ENCODE assay signal across 28 mouse cellular contexts in genomic region chr12:40097023-40097422, GRCm38 (mm10). TPM values are rescaled to one million over a fixed set of nuclear protein-coding genes. Genes with fewer than 3 reads are reported as not detected.
A peak's percentile ranks its signal among the peaks of the same experiment; 100 is the strongest.
DNase-seq lines count a peak whose midpoint lies in the region; ATAC-seq and TF ChIP-seq lines count a peak whose summit lies in the region.
"Had no signal": no experiment of that assay in that cellular context is flagged by ENCODE, and none has a peak within 500 bp of the region (broad histone marks: within the 10 kb centered on the region; RNA-seq: fewer than 3 reads in every experiment).

No protein-coding gene starts in this region.

- H3K4me2 ChIP-seq in liver, embryonic 11.5 days = no peak overlapping the region
- no peak overlapping the region for H3K4me2 ChIP-seq in intestine, embryonic 14.5 days (ENCODE audit: low read length)
- H3K4me2 ChIP-seq in intestine, embryonic 16.5 days (ENCODE audit: low read depth, low read length) = no peak overlapping the region
- H3K4me2 ChIP-seq: embryonic facial prominence, embryonic 13.5 days; embryonic facial prominence, embryonic 15.5 days; forebrain, embryonic 13.5 days; forebrain, embryonic 15.5 days had no signal

- ATAC-seq in liver, embryonic 11.5 days (replicated peaks; ENCODE audit: low FRiP score) = no peak
- ATAC-seq in intestine, embryonic 14.5 days (replicated peaks; ENCODE audit: low FRiP score, low TSS enrichment, low read depth) = peak; percentile 65; the same call in 1 of the 2 replicates
- ATAC-seq in intestine, embryonic 16.5 days = peak; percentile 93
- ATAC-seq: activated CD4-positive, CD25-positive, alpha-beta regulatory T cell, adult 4 months; CD4-positive, CD25-positive, alpha-beta regulatory T cell, adult 4 months; forebrain, embryonic 13.5 days; forebrain, embryonic 15.5 days; Patski had no signal

- intact Hi-C loops in left cerebral cortex, postnatal 14 days (cut with DNase I) = no loop called here

- H3K27me3 ChIP-seq in liver, adult 2 months (ENCODE audit: control insufficient read depth, insufficient read depth, low read length) = no peaks in the 10 kb centered on the region
- H3K27me3 ChIP-seq in liver, embryonic 11.5 days (replicated peaks; ENCODE audit: control insufficient read depth, insufficient read depth, low read length) = no peaks in the 10 kb centered on the region
- no peaks in the 10 kb centered on the region for H3K27me3 ChIP-seq in intestine, embryonic 14.5 days (replicated peaks; ENCODE audit: control insufficient read depth, insufficient read depth, low read length)
- no peaks in the 10 kb centered on the region for H3K27me3 ChIP-seq in intestine, embryonic 16.5 days (replicated peaks; ENCODE audit: control insufficient read depth, insufficient read depth, low read length)
- H3K27me3 ChIP-seq in small intestine, adult 2 months (ENCODE audit: control insufficient read depth, insufficient read depth, low read length) = no peaks in the 10 kb centered on the region
- no peaks in the 10 kb centered on the region for H3K27me3 ChIP-seq in kidney, adult 2 months (replicated peaks; ENCODE audit: control insufficient read depth, insufficient read depth, low read length)
- H3K27me3 ChIP-seq: CH12.LX; embryonic facial prominence, embryonic 13.5 days; embryonic facial prominence, embryonic 15.5 days; forebrain, embryonic 13.5 days; forebrain, embryonic 15.5 days; Patski had no signal

- WGBS in liver, adult 2 months = 23% methylated on average over 5 of the region's 5 CpGs
- 81% methylated on average over 5 of the region's 5 CpGs for WGBS in liver, embryonic 11.5 days
- WGBS in intestine, embryonic 14.5 days = 73% methylated on average over 5 of the region's 5 CpGs
- WGBS in intestine, embryonic 16.5 days = 58% methylated on average over 5 of the region's 5 CpGs
- 27% methylated on average over 5 of the region's 5 CpGs for WGBS in small intestine, adult 2 months
- 91% methylated on average over 5 of the region's 5 CpGs for WGBS in kidney, adult 2 months

- H3K9ac ChIP-seq in liver, adult 2 months (ENCODE audit: low read depth, low read length) = no peak overlapping the region
- no peak overlapping the region for H3K9ac ChIP-seq in liver, embryonic 11.5 days (ENCODE audit: low read depth, low read length)
- no peak overlapping the region for H3K9ac ChIP-seq in intestine, embryonic 14.5 days (ENCODE audit: low read length)
- H3K9ac ChIP-seq in intestine, embryonic 16.5 days (ENCODE audit: low read depth, low read length) = no peak overlapping the region
- H3K9ac ChIP-seq: embryonic facial prominence, embryonic 13.5 days; embryonic facial prominence, embryonic 15.5 days; forebrain, embryonic 13.5 days; forebrain, embryonic 15.5 days had no signal

- H3K79me2 ChIP-seq in liver, adult 2 months (ENCODE audit: control insufficient read depth, insufficient read depth, low read length) = no peaks in the 10 kb centered on the region

- H3K27ac ChIP-seq in liver, adult 2 months (replicated peaks; ENCODE audit: insufficient read depth, low read depth, low read length) = no peak overlapping the region
- no peak overlapping the region for H3K27ac ChIP-seq in liver, embryonic 11.5 days (ENCODE audit: low read depth, low read length)
- no peak overlapping the region for H3K27ac ChIP-seq in intestine, embryonic 14.5 days (ENCODE audit: low read depth)
- H3K27ac ChIP-seq in intestine, embryonic 16.5 days (ENCODE audit: low read length) = no peak overlapping the region
- peak overlapping the region; percentile 17; the same call in 1 of the 2 replicates for H3K27ac ChIP-seq in small intestine, adult 2 months (ENCODE audit: insufficient read depth, low read depth, low read length)
- H3K27ac ChIP-seq in kidney, adult 2 months (ENCODE audit: insufficient read depth, low read depth, low read length) = no peak overlapping the region
- H3K27ac ChIP-seq: embryonic facial prominence, embryonic 13.5 days; embryonic facial prominence, embryonic 15.5 days; forebrain, embryonic 13.5 days; forebrain, embryonic 15.5 days had no signal

- no peaks in the 10 kb centered on the region for H3K36me3 ChIP-seq in liver, adult 2 months (ENCODE audit: control insufficient read depth, insufficient read depth, low read length)
- no peaks in the 10 kb centered on the region for H3K36me3 ChIP-seq in liver, embryonic 11.5 days (ENCODE audit: control insufficient read depth, insufficient read depth, low read length)
- no peaks in the 10 kb centered on the region for H3K36me3 ChIP-seq in intestine, embryonic 14.5 days (ENCODE audit: control insufficient read depth, insufficient read depth, low read length)
- no peaks in the 10 kb centered on the region for H3K36me3 ChIP-seq in intestine, embryonic 16.5 days (ENCODE audit: control insufficient read depth, insufficient read depth, low read length)
- 0 out of 2 replicates have a peak, but pooled peaks cover 2% of the 10 kb centered on the region for H3K36me3 ChIP-seq in small intestine, adult 2 months (ENCODE audit: control insufficient read depth, insufficient read depth, low read length)
- no peaks in the 10 kb centered on the region for H3K36me3 ChIP-seq in kidney, adult 2 months (ENCODE audit: control insufficient read depth, insufficient read depth, low read length)
- H3K36me3 ChIP-seq: embryonic facial prominence, embryonic 13.5 days; embryonic facial prominence, embryonic 15.5 days; forebrain, embryonic 15.5 days; G1E had no signal

- no peak for TF ChIP-seq CTCF in liver, adult 2 months (IDR thresholded peaks at IDR 0.05; ENCODE audit: low read depth, low read length)
- no peak for TF ChIP-seq CTCF in small intestine, adult 2 months (IDR thresholded peaks at IDR 0.05; ENCODE audit: extremely low read depth, insufficient read length, insufficient replicate concordance, low read depth, low read length)
- TF ChIP-seq CTCF in kidney, adult 2 months (conservative IDR thresholded peaks at IDR 0.05; ENCODE audit: insufficient read depth, insufficient read length, low read depth, low read length) = no peak

- H3K9me3 ChIP-seq in liver, embryonic 11.5 days (ENCODE audit: control insufficient read depth, low read length) = no peaks in the 10 kb centered on the region
- H3K9me3 ChIP-seq in intestine, embryonic 14.5 days (ENCODE audit: control insufficient read depth, low read length) = no peaks in the 10 kb centered on the region
- no peaks in the 10 kb centered on the region for H3K9me3 ChIP-seq in intestine, embryonic 16.5 days (ENCODE audit: control insufficient read depth, low read length)
- H3K9me3 ChIP-seq: embryonic facial prominence, embryonic 13.5 days; embryonic facial prominence, embryonic 15.5 days; forebrain, embryonic 13.5 days; forebrain, embryonic 15.5 days; G1E had no signal

- no peak for TF ChIP-seq POLR2A in liver, adult 2 months (IDR thresholded peaks at IDR 0.05; ENCODE audit: extremely low read depth, insufficient read depth, low read length)
- TF ChIP-seq POLR2A in small intestine, adult 2 months (IDR thresholded peaks at IDR 0.05; ENCODE audit: low read depth, low read length) = no peak
- TF ChIP-seq POLR2A in kidney, adult 2 months (IDR thresholded peaks at IDR 0.05; ENCODE audit: low read depth, low read length) = no peak

- DNase-seq in liver, adult 2 months (ENCODE audit: extremely low read depth, low read depth, low spot score) = peak; percentile 74
- DNase-seq in liver, embryonic 11.5 days (ENCODE audit: low spot score) = no peak
- no peak for DNase-seq in intestine, embryonic 14.5 days (ENCODE audit: low spot score)
- no peak for DNase-seq in cerebellum, postnatal 10 days
- no peak for DNase-seq in left cerebral cortex, postnatal 14 days (ENCODE audit: low spot score in 2 of 2)
- no peak for DNase-seq in kidney, adult 2 months
- DNase-seq: adrenal gland, adult 8-10 months; adrenal gland, postnatal 14 days; adrenal gland, postnatal 36 days; B cell, adult 2 months; cerebellum, adult 11-12 months; cerebellum, adult 2 months; cerebellum, adult 9-10 months; cerebellum, postnatal 14 days; cerebellum, postnatal 36 days; embryo, embryonic 11 days had no signal

- no peaks in the 10 kb centered on the region for H3K4me1 ChIP-seq in liver, adult 2 months (ENCODE audit: control insufficient read depth, insufficient read depth, low read length)
- no peaks in the 10 kb centered on the region for H3K4me1 ChIP-seq in liver, embryonic 11.5 days (replicated peaks; ENCODE audit: control insufficient read depth, insufficient read depth, low read length)
- no peaks in the 10 kb centered on the region for H3K4me1 ChIP-seq in intestine, embryonic 14.5 days (replicated peaks; ENCODE audit: control insufficient read depth, insufficient read depth, low read length)
- H3K4me1 ChIP-seq in intestine, embryonic 16.5 days (ENCODE audit: control insufficient read depth, insufficient read depth, low read length) = no peaks in the 10 kb centered on the region
- peaks cover 2% of the 10 kb centered on the region; the same call in 1 of the 2 replicates for H3K4me1 ChIP-seq in small intestine, adult 2 months (ENCODE audit: control insufficient read depth, insufficient read depth, insufficient read length, low read length)
- no peaks in the 10 kb centered on the region for H3K4me1 ChIP-seq in kidney, adult 2 months (ENCODE audit: control insufficient read depth, insufficient read depth, low read length)
- H3K4me1 ChIP-seq: embryonic facial prominence, embryonic 13.5 days; embryonic facial prominence, embryonic 15.5 days; forebrain, embryonic 13.5 days; forebrain, embryonic 15.5 days had no signal

- no peak overlapping the region for H3K4me3 ChIP-seq in liver, adult 2 months (ENCODE audit: insufficient read depth, low read depth, low read length)
- no peak overlapping the region for H3K4me3 ChIP-seq in liver, embryonic 11.5 days (ENCODE audit: low read depth, low read length)
- no peak overlapping the region for H3K4me3 ChIP-seq in intestine, embryonic 14.5 days (ENCODE audit: low read depth, low read length)
- no peak overlapping the region for H3K4me3 ChIP-seq in intestine, embryonic 16.5 days (ENCODE audit: low read length)
- no peak overlapping the region for H3K4me3 ChIP-seq in small intestine, adult 2 months (ENCODE audit: low read depth, low read length)
- H3K4me3 ChIP-seq in kidney, adult 2 months (ENCODE audit: insufficient read depth, low read depth, low read length) = no peak overlapping the region
- H3K4me3 ChIP-seq: embryonic facial prominence, embryonic 13.5 days; embryonic facial prominence, embryonic 15.5 days; forebrain, embryonic 13.5 days; forebrain, embryonic 15.5 days had no signal

RNA-seq across cellular contexts. Expression of gene Scin, which starts 37.0 kb away (rescaled TPM):
- total RNA-seq in liver, adult 2 months (2014; rRNA removed) = 0.07 TPM in 1 of 2 replicates, not detected in the other
- polyA plus RNA-seq in liver, adult 2 months (2012; rRNA removed) = 0.02 and 0.04 TPM in 2 replicates
- polyA plus RNA-seq in liver, embryonic 11.5 days (2014; fragmentation: Nextera tagmentation; extraction: Ambion mirVana) = 0.23 and 0.25 TPM in 2 replicates
- 23.1 and 26.4 TPM in 2 replicates for polyA plus RNA-seq in intestine, embryonic 14.5 days (2014; fragmentation: Nextera tagmentation; extraction: Ambion mirVana)
- polyA plus RNA-seq in intestine, embryonic 16.5 days (2015; fragmentation: Nextera tagmentation; extraction: Ambion mirVana) = 67.5 and 79.3 TPM in 2 replicates
- 17.8 and 79.2 TPM in 2 replicates for polyA plus RNA-seq in small intestine, adult 2 months (2012; rRNA removed)
- total RNA-seq in left cerebral cortex, postnatal 14 days (2021) = under 1 TPM in 1 of 2 experiments, not detected in 1; 0.18 TPM
- polyA plus RNA-seq in kidney, adult 2 months (2012; rRNA removed) = 37.1 and 41.9 TPM in 2 replicates
- total RNA-seq: CH12.LX had no signal
- polyA plus RNA-seq: forebrain, embryonic 11.5 days; forebrain, embryonic 13.5 days; forebrain, embryonic 15.5 days; G1E had no signal

RNA-seq across cellular contexts. Expression of gene Arl4a, which starts 59.2 kb away (rescaled TPM):
- total RNA-seq in liver, adult 2 months (2014; rRNA removed) = 12.4 and 16.9 TPM in 2 replicates
- 7.3 and 9.0 TPM in 2 replicates for polyA plus RNA-seq in liver, adult 2 months (2012; rRNA removed)
- 44.9 and 45.3 TPM in 2 replicates for polyA plus RNA-seq in liver, embryonic 11.5 days (2014; fragmentation: Nextera tagmentation; extraction: Ambion mirVana)
- polyA plus RNA-seq in intestine, embryonic 14.5 days (2014; fragmentation: Nextera tagmentation; extraction: Ambion mirVana) = 53.6 and 57.7 TPM in 2 replicates
- polyA plus RNA-seq in intestine, embryonic 16.5 days (2015; fragmentation: Nextera tagmentation; extraction: Ambion mirVana) = 75.1 and 75.4 TPM in 2 replicates
- 1.4 and 4.3 TPM in 2 replicates for polyA plus RNA-seq in small intestine, adult 2 months (2012; rRNA removed)
- 10 to 100 TPM; 51.7 to 57.5 TPM for total RNA-seq in left cerebral cortex, postnatal 14 days (2021)
- polyA plus RNA-seq in kidney, adult 2 months (2012; rRNA removed) = 11.6 and 12.4 TPM in 2 replicates

Comparison
In these comparisons a context has a peak if more than half of its experiments do, and no peak if none do; other contexts are left out.
1. RNA of gene Scin, which starts 37.0 kb away (polyA plus RNA-seq): 17.8 to 79.2 TPM in small intestine, adult 2 months, 67.5 to 79.3 TPM in intestine, embryonic 16.5 days, 37.1 to 41.9 TPM in kidney, adult 2 months and 23.1 to 26.4 TPM in intestine, embryonic 14.5 days; 0.23 to 0.25 TPM in liver, embryonic 11.5 days and 0.02 to 0.04 TPM in liver, adult 2 months; every median in the first group is over 10 times any median in the second.